Mouse (Mus musculus): Measurements from ENCODE around the gene Serpina3j. TPM values are rescaled to one million over a fixed set of nuclear protein-coding genes. Genes with fewer than 3 reads are reported as not detected.

The Serpina3j gene
- not detected in 2 replicates for polyA plus RNA-seq (2012)

GRCm38 (mm10) chr12:104314253-104314652 lies at the start of gene Serpina3j:
Serpina3j (plus strand) TSS chr12:104314553.

DNA sequence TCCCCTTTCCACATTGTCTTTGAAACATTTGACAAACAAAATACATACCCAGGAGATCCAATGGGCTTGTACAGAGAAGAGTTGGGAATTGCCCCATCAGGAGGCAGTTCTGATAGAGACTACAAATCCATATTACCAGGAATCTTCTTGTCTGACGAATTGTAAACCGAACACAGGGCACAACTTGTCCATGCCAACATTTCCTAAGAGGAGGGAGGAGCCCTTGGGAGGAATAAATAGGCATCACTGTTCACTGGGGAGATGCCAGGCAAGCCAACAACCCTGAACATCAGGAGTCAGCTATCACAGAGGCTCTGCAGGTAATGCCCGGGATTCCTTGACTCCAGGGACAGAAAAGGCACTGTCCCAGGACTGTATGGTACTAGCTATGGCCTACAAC lies 23.9 kb downstream of the Serpina3j start, which contains the start of the genes Serpina3k and Serpina3m:
Serpina3k (plus strand) TSS at position 261 of the 400 bp plus-strand sequence.
Serpina3m (plus strand) TSS at position 261 of the 400 bp plus-strand sequence.

Other genes starting within 250 kb of the Serpina3j start
- not detected in 2 replicates for gene Serpina5, start 213.4 kb upstream of the Serpina3j start, polyA plus RNA-seq (2012)
- gene Serpina3a, start 201.8 kb upstream of the Serpina3j start, polyA plus RNA-seq (2012): not detected in 2 replicates
- gene Serpina3b, start 186.6 kb upstream of the Serpina3j start, polyA plus RNA-seq (2012): 0.04 TPM in 1 of 2 replicates, not detected in the other
- gene Serpina3c, start 160.7 kb upstream of the Serpina3j start, polyA plus RNA-seq (2012): 0.05 TPM in 1 of 2 replicates, not detected in the other
- 1.1 and 2.5 TPM in 2 replicates for gene Serpina3f, start 100.0 kb upstream of the Serpina3j start, polyA plus RNA-seq (2012)
- 27.5 and 37.0 TPM in 2 replicates for gene Serpina3g, start 78.3 kb upstream of the Serpina3j start, polyA plus RNA-seq (2012)
- gene Serpina3i, start 51.4 kb upstream of the Serpina3j start, polyA plus RNA-seq (2012): not detected in 2 replicates
- gene Serpina3k, start 23.9 kb downstream of the Serpina3j start, polyA plus RNA-seq (2012): not detected in 2 replicates
- gene Serpina3m, start 23.9 kb downstream of the Serpina3j start, polyA plus RNA-seq (2012): not detected in 2 replicates
- not detected in 2 replicates for gene Serpina3n, start 92.2 kb downstream of the Serpina3j start, polyA plus RNA-seq (2012)
- gene Gsc, start 158.8 kb downstream of the Serpina3j start, polyA plus RNA-seq (2012): 0.10 and 0.16 TPM in 2 replicates

All from megakaryocyte-erythroid progenitor cell, adult 5 weeks (primary cell).